Mouse (Mus musculus): ENCODE measurements around the gene Sbsn.

- TF ChIP-seq CTCF (IDR thresholded peaks at IDR 0.05; ENCODE audit: low read depth, low read length) (no peak), GATA2 (IDR thresholded peaks at IDR 0.05; ENCODE audit: borderline replicate concordance, low read depth, low read length) (no peak)
Observed at GRCm38 (mm10) chr7:30719669-30720068, 31.6 kb upstream of the Sbsn start.

Data from G1E (cell line).